Mouse (Mus musculus) stomach, embryonic 16.5 days (tissue): ENCODE data around the gene Cnn2. TPM values are rescaled to one million over a fixed set of nuclear protein-coding genes. Genes with fewer than 3 reads are reported as not detected.
A peak's percentile ranks its signal among the peaks of the same experiment; 100 is the strongest.

Experiments
- ATAC-seq: fragments of 200-750 bp; cut with Nextera tagmentation; 2 replicates; pipeline ENCODE4 v1.8.0; 2017; ENCODE audit warnings: moderate number of reproducible peaks, moderate TSS enrichment; ENCODE audit not compliant: insufficient read depth, low FRiP score
- H3K27ac ChIP-seq: fragments of 300-500 bp; sonication (generic); 2 replicates; pipeline ENCODE4 v1.5.1; 2014; ENCODE audit warnings: low read length
- H3K27me3 ChIP-seq: fragments of 300-500 bp; sonication (generic); 2 replicates; pipeline ENCODE4 v1.6.1; 2014; ENCODE audit warnings: low read length, control low read depth, mixed read lengths; ENCODE audit not compliant: control insufficient read depth, insufficient read depth
- H3K36me3 ChIP-seq: fragments of 300-500 bp; sonication (generic); 2 replicates; pipeline ENCODE4 v1.6.1; 2014; ENCODE audit warnings: low read length; ENCODE audit not compliant: control insufficient read depth, insufficient read depth
- H3K4me1 ChIP-seq: fragments of 300-500 bp; sonication (generic); 2 replicates; pipeline ENCODE4 v1.6.1; 2014; ENCODE audit warnings: low read length, control low read depth, mixed read lengths; ENCODE audit not compliant: control insufficient read depth, insufficient read depth
- H3K4me2 ChIP-seq: fragments of 300-500 bp; sonication (generic); 2 replicates; pipeline ENCODE4 v1.6.1; 2014; ENCODE audit warnings: low read depth, low read length, mixed read lengths
- H3K4me3 ChIP-seq: fragments of 300-500 bp; sonication (generic); replicated peaks from 2 replicates; pipeline ENCODE4 v1.5.1; 2014; ENCODE audit warnings: mild to moderate bottlenecking, low read length
- H3K9ac ChIP-seq: fragments of 300-500 bp; sonication (generic); 2 replicates; pipeline ENCODE4 v1.6.1; 2014; ENCODE audit warnings: low read length
- H3K9me3 ChIP-seq: fragments of 300-500 bp; sonication (generic); replicated peaks from 2 replicates; pipeline ENCODE4 v1.6.1; 2016; ENCODE audit warnings: low read length, control low read depth; ENCODE audit not compliant: control insufficient read depth
- WGBS: fragments of 180-500 bp; shearing (Covaris S2); extraction: QIAGEN DNeasy Blood & Tissue Kit; methylation state at CpG from one replicate; pipeline ENCODE4 v1.1.7; 2014; 5-methylcytosine and 5-hydroxymethylcytosine counted together
- polyA plus RNA-seq: library from polyadenylated mRNA; unstranded; fragments of >200 nt; fragmentation: Nextera tagmentation; extraction: Ambion mirVana; gene quantifications from 2 replicates; pipeline ENCODE4 v1.2.1, GENCODE M21; 2015

Cnn2 gene
- polyA plus RNA-seq, 1 experiment from 2014 or later, result 333 TPM

DNA sequence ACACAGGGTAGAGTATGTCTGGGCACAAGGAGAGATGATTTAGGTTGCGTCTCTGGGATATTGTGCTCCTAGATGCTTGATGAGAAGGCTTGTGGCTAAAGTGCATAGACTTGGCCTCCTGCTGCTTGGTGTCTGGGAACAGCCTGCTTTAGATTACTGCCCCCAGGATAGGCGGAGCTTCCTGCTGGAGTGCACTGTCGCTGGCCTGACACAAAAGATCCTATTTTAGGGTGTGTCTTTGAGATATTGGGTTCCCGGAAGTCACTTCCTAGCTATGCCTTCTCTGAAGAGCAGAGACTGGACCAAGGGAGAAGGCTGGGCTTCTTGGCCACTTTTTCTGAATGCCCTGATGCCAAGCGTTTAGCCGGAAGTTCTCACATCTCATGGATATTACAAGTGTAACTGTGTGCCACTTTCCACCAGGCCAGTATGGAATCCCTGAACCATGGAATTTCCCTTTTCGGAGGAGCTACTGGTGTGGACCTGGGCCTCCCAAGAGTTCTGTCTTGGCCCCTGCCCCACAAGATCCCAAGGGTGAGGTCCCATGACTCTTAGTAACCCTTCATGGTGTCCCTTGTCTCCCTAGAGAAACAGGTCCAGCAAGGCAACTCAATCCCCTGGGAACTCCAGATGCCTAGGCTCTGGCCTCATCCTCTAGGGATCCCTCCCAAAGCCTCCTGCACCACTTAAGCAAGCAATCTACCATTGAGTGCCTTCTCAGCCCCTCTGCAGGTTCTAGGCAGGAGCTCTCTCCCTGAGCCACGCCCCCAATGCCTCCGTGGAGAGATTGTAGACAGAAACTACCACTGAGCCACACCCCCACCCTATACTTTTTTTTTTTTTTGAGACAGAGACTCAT, 15.2 kb downstream of the Cnn2 start:
- Histone ChIP-seq H3K27ac (peak overlapping the region; percentile 43; the same call in 1 of the 2 replicates), H3K36me3 (no peaks in the 10 kb centered on the region), H3K4me2 (no peak overlapping the region)

GRCm38 (mm10) chr10:80004233-80004705, 15.9 kb downstream of the Cnn2 start:
- H3K4me1 ChIP-seq, result peaks cover 14% of the 10 kb centered on the region
- 85% methylated on average over 8 of the region's 8 CpGs for WGBS
- H3K27me3 ChIP-seq, result no peaks in the 10 kb centered on the region
- no peaks in the 10 kb centered on the region for H3K9me3 ChIP-seq
- H3K36me3 ChIP-seq, result no peaks in the 10 kb centered on the region
- no peak overlapping the region for H3K9ac ChIP-seq
- no peak overlapping the region for H3K4me3 ChIP-seq
- no peak for ATAC-seq
- H3K4me2 ChIP-seq, result no peak overlapping the region
- no peak overlapping the region for H3K27ac ChIP-seq

More for the DNA sequence above, 15.2 kb downstream of the Cnn2 start:
- Histone ChIP-seq H3K4me3 (no peak overlapping the region), H3K9me3 (no peaks in the 10 kb centered on the region), H3K9ac (peak overlapping the region; percentile 41; the same call in 1 of the 2 replicates), H3K4me1 (peaks cover 14% of the 10 kb centered on the region), H3K27me3 (no peaks in the 10 kb centered on the region)
- WGBS, result 63% methylated on average over 9 of the region's 9 CpGs
- no peak for ATAC-seq

GRCm38 (mm10) chr10:80011740-80012139, 23.4 kb downstream of the Cnn2 start:
- Histone ChIP-seq H3K27ac (no peak overlapping the region), H3K4me2 (no peak overlapping the region), H3K4me1 (no peaks in the 10 kb centered on the region), H3K9me3 (peaks cover 15% of the 10 kb centered on the region), H3K27me3 (peaks cover 20% of the 10 kb centered on the region), H3K9ac (no peak overlapping the region), H3K36me3 (peaks cover 17% of the 10 kb centered on the region), H3K4me3 (no peak overlapping the region)
- ATAC-seq, result no peak
- WGBS, result 85% methylated on average over 6 of the region's 6 CpGs

- Histone ChIP-seq H3K27ac (no peak overlapping the region), H3K36me3 (peaks cover 17% of the 10 kb centered on the region), H3K9me3 (peaks cover 15% of the 10 kb centered on the region), H3K4me2 (no peak overlapping the region), H3K27me3 (peaks cover 20% of the 10 kb centered on the region), H3K4me1 (peaks cover 5% of the 10 kb centered on the region), H3K4me3 (no peak overlapping the region), H3K9ac (no peak overlapping the region)
- WGBS, result 44% methylated on average over 25 of the region's 25 CpGs
- ATAC-seq, result no peak
These were observed 25.2 kb downstream of the Cnn2 start for GRCm38 (mm10) chr10:80013609-80014008.

DNA sequence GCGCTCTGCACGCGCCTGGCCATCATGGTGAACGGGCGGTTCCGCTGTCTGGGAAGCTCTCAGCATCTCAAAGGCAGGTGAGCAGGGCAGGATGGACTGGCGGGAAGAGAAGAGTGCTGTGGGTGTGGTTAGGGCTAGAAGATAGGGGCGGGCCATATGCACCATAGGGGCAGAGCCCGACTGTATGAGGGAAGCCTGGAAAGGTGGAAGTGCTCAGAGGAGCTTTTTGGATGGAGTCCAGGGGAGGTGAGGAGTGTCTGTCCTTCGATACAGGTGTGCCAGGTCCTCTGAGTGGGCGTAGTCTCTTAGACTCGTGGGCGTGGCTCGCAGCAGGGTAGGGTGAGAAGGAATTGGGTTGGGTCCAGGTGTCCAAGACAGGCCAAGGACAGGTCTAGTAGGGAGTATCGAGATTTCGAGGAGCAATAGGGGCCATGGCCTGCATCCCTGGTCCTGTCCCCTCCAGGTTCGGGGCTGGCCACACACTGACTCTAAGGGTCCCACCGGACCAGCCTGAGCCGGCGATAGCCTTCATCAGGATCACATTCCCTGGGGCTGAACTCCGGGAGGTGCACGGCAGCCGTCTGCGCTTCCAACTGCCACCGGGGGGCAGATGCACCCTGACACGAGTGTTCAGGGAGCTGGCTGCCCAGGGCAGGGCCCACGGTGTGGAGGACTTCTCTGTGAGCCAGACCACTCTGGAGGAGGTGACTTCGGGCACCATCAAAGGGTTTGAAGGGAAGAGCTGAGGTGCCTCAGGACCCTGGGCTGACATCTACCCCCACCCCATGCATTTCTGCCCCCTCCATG, 26.3 kb downstream of the Cnn2 start:
- H3K9me3 ChIP-seq, result peaks cover 15% of the 10 kb centered on the region
- no peak overlapping the region for H3K27ac ChIP-seq
- ATAC-seq, result no peak
- WGBS, result 29% methylated on average over 28 of the region's 28 CpGs
- H3K4me2 ChIP-seq, result no peak overlapping the region
- H3K4me3 ChIP-seq, result no peak overlapping the region
- peaks cover 15% of the 10 kb centered on the region for H3K36me3 ChIP-seq
- H3K27me3 ChIP-seq, result peaks cover 20% of the 10 kb centered on the region
- H3K9ac ChIP-seq, result no peak overlapping the region
- H3K4me1 ChIP-seq, result peaks cover 15% of the 10 kb centered on the region

- Histone ChIP-seq H3K9me3 (peaks cover 10% of the 10 kb centered on the region), H3K9ac (no peak overlapping the region), H3K4me2 (no peak overlapping the region), H3K27me3 (peaks cover 20% of the 10 kb centered on the region), H3K4me3 (no peak overlapping the region), H3K4me1 (peaks cover 17% of the 10 kb centered on the region), H3K36me3 (peaks cover 7% of the 10 kb centered on the region; the same call in 1 of the 2 replicates), H3K27ac (no peak overlapping the region)
- WGBS, result 72% methylated on average over 10 of the region's 10 CpGs
- no peak for ATAC-seq
These were observed 27.2 kb downstream of the Cnn2 start for GRCm38 (mm10) chr10:80015583-80015982.

GRCm38 (mm10) chr10:80016511-80016910, 28.1 kb downstream of the Cnn2 start, which contains the start of gene Arhgap45:
Arhgap45 (plus strand) TSS chr10:80016653.
- 0 out of 2 replicates have a peak, but pooled peaks cover 4% of the 10 kb centered on the region for H3K9me3 ChIP-seq
- H3K27me3 ChIP-seq, result peaks cover 20% of the 10 kb centered on the region
- no peak within 1 kb of the TSS for H3K4me2 ChIP-seq
- H3K27ac ChIP-seq, result no peak within 1 kb of the TSS; the same call in 1 of the 2 replicates
- no peaks in the 10 kb centered on the region for H3K36me3 ChIP-seq
- H3K4me1 ChIP-seq, result peaks cover 17% of the 10 kb centered on the region
- no peak for ATAC-seq
- H3K4me3 ChIP-seq, result peak within 1 kb of the TSS; percentile 27
- WGBS, result 70% methylated on average over 11 of the region's 11 CpGs
- peak within 1 kb of the TSS; percentile 21; the same call in 1 of the 2 replicates for H3K9ac ChIP-seq

DNA sequence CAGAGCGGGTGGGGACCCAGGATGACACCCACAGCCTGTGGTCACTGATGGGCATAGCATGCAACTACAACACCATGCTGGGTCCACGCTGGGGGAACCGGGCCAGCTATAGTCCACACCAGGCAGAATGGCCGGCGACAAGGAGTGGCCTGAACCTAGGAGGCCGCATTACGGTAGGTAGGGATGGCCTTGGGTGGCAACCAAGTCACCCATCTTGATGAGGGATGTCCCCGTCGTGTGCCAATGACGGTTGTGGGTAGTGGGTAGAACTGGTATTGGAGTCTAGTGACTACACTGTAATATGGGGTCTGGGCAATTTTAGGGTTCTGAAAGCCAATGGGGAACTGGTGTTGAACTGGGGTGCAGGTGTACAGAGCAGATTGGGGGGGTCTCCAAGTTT, 28.5 kb downstream of the Cnn2 start:
- H3K4me2 ChIP-seq, result no peak overlapping the region
- no peak overlapping the region; the same call in 1 of the 2 replicates for H3K27ac ChIP-seq
- peak overlapping the region; percentile 21; the same call in 1 of the 2 replicates for H3K9ac ChIP-seq
- 82% methylated on average over 10 of the region's 10 CpGs for WGBS
- ATAC-seq, result no peak
- no peaks in the 10 kb centered on the region for H3K36me3 ChIP-seq
- H3K9me3 ChIP-seq, result no peaks in the 10 kb centered on the region
- peaks cover 20% of the 10 kb centered on the region for H3K27me3 ChIP-seq
- H3K4me1 ChIP-seq, result peaks cover 17% of the 10 kb centered on the region
- peak overlapping the region; percentile 27 for H3K4me3 ChIP-seq
